Mouse (Mus musculus) thymus, postnatal 0 days (tissue): ENCODE results near the gene P2ry12. TPM values are rescaled to one million over a fixed set of nuclear protein-coding genes. Genes with fewer than 3 reads are reported as not detected.

Source experiments
- DNase-seq: peaks from one replicate; pipeline ENCODE4 v3.0.0-alpha.2; 2015; ENCODE audit warnings: low spot score
- polyA plus RNA-seq: library from polyadenylated mRNA; unstranded; fragments of >200 nt; fragmentation: Nextera tagmentation; extraction: Ambion mirVana; gene quantifications from 2 replicates; pipeline ENCODE4 v1.2.1, GENCODE M21; 2015

Gene P2ry12
- polyA plus RNA-seq = 3.4 and 4.1 TPM in 2 replicates

DNA sequence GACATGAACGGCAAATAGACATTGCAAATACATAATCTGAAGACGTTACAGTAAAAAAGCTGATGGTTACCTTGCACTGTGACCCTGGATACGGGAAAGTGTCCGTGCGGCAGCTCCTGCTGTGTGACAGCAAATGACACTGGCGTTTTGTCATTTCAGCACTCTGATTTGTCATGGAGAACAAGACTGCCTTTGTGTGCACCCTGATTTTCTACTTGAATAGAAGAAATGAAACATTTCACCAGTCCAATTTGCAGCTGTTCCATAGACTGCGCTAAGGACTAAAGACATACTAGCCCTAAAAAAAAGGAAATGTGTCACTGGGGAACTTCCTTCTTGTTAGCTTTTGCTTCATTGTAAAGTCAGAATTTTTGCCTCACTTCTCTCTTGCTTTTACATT lies at the start of gene P2ry12:
Gene P2ry12, minus strand, starts transcription at position 168 of the 400 bp plus-strand sequence.
- no peak for DNase-seq

DNA sequence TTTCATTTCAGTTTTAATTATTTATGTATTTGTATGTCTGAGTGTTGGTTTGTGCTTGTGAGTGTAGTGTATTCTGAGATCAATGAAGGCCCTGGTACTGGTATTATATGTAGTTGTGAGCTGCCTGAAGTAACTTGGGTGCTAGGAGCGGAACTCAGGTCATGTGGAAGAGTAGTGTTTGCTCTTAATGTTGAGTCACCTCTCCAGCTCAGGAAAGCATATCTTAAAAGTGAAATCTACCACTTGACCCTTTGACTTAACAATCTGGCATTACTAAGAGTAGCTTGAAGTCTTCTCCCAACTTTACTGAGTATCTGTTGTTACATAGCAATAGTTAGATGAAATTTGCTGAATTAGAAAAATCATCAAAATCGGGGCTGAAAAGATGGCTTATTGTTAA lies 42.8 kb upstream of the P2ry12 start:
- DNase-seq = no peak

DNA sequence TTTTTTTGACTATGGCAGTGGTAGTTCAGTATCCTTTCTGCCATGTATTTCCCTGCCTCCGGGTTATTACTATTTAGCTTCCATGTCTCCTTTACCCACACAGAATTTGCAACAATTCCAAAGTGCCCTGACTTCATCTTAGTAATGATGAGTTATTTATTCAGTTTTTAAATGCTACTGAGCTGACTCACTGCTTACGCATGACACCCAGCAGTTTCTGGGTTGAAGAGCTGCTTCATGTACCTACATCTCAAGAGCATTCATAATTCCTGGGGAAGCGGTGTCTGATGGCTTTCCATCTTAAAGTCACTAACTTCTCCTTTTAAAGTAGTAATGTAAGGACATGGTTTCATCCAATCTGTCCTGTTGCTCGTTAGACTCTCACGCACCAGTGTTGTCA lies 42.3 kb upstream of the P2ry12 start:
- DNase-seq = no peak

DNA sequence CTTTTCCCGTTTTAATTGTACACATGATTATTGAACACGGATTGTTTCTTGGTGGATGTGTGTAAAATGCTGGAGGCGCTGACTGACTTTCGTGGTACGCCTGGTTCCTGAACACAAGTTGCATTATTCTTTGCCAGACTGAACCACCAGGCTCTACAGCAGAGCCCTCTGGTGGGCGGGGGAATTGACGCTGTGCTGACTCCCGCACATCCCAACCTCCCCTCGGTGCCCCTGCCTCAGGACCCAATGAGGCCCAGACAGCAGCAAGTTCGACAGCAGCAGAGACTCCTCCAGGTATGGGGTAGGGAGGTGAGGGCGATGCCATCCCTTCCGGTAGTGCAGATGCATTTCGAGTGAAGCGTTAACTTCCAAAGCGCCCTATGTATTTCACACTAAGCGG lies 35.0 kb upstream of the P2ry12 start:
- no peak for DNase-seq

DNA sequence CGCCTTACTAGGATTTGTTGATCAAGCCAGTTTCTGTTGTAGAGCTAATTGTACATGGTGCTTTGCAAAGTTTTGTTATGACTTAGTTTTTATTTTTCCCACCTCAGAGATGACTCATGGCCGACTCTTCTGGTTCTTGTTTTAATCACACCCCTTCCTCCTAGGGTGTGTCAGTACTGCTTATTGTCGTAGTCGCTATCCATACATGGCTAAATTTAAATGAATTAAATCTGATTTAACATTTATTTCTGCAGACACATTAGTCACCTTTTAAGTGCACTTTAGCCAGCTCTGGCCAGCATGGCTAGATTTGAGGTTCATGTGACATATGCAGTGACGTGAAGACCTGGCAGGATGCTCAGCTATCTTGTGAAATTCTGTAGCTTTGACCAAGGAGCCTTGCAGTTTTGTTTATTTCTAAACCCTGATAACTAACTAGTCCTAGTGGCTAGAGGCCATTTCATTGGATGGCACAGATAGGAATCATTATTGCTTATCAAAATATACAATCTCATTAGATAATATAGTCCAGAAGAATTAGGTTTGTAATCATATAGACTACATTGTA lies 34.0 kb upstream of the P2ry12 start:
- no peak for DNase-seq

DNA sequence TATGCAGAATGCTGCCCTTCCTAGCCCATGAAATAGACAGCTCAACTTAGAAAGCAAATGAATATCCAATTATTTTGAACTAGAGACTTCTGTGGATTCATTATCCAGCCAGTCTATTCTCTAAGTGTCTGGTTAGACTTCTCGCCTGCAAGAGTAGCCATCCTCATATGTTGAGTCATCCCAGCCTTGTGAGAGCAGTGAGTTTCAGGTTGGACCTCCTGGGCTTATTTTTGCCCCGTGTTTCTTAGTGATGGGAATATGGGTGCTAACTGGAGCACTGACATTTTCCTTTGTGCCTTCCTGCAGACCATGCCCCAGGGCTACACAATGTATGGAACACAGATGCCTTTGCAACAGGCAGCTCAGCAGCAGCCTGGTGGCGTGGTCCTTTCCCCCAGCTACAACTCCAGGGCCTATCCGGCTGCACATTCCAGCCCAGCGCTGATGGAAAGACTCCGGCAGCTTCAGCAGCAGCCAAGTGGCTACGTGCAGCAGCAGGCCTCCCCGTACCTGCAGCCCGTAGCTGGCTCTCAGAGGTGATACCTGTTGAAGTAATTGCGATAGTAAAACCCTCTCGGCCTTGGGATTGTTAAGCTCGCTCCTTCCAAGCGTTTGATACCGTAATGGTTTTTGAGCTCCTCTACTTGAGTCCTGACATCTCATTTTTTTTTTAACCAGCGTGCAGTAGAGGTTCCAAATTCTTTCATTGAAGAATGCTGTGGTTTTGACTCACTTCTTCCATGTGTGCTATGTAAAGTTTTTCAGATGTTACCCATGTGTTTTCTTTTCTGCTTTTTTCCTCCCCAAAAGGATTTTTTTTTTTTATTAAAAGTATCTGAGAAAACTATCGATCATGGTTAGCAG lies 33.3 kb upstream of the P2ry12 start:
- DNase-seq = no peak

DNA sequence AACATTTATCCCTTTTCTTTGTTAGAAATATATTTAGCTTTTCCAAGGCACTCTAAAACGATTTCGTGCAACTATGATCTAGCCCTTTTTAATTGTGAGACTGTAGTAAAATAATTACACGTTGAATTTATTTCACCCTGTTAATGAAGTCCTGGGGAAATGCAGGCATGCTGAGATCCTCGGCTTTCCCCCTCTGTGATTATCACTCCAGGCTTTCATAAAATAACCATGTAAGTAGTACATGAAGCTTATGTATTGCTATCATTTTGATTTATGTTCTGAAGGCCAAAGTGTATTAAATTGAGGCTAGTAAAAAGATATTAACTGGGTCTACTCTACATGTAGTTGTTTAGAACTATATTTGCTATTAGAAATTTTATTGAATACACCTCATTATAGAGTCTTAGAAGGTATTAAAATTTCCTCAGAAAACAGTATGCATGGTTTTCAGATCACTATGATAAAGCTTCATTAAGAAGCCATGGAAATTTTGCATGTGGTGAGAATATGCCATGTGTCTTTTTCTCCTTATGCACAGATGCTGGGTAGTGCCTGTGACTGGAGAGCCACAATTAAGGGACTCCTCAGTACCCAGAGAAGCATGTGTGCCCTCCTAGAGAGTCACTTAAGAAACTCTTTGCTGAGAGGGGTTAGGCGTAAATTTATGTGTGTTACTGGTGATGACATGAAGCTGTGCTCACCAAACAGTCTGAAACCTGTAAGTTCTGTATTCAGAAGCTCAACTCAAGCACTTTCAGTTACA lies 30.9 kb upstream of the P2ry12 start:
- DNase-seq = no peak

DNA sequence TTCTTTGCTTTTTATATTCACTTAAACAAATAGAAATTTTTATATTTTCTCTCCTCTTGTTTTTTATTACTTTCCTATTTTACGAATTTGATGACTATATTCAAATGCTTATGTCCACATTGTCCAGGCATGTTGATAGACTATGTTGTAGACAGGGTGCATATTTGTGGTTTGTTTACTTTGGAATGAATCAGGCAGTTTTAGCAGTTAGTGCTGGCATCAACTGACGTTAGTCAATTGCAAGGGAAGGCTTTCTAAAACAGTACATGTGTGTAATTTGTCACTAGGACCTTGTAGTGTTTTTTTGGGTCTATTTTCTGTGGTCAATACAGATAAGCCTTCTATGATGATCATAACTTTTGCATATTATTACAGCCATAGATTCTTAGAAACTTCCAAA lies 27.9 kb upstream of the P2ry12 start:
- DNase-seq = no peak

DNA sequence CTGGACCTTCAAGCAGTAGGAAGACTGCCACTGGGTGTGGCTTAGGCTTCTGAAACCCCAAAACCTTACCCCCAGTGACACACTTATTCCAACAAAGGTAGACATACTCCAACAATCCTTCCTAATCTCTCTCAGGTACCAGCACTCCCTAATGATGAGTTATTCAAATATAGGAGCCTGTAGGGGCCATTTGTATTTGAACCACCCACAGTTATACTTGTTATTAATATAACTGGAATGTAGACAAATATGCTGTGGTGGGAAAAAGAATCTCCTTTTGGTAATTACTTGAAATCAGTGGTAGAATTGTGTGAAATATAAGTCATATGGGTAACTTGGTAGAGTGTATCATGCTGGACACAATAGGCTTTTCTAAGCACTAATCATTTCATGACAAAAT lies 15.9 kb upstream of the P2ry12 start:
- DNase-seq = no peak

DNA sequence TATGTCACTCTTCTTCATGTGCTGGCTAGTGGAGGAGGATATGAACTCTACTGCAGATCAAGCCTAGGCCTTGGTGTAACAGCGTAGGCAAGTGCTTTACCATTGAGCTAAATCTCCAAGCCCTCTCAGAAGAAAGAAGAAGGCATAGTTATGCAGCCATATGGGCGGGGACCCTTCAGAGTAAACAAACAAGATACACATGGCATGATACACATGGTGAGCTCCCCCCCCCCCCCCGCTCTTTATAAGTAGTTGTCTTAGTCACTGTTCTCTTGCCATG lies 15.5 kb upstream of the P2ry12 start:
- no peak for DNase-seq

DNA sequence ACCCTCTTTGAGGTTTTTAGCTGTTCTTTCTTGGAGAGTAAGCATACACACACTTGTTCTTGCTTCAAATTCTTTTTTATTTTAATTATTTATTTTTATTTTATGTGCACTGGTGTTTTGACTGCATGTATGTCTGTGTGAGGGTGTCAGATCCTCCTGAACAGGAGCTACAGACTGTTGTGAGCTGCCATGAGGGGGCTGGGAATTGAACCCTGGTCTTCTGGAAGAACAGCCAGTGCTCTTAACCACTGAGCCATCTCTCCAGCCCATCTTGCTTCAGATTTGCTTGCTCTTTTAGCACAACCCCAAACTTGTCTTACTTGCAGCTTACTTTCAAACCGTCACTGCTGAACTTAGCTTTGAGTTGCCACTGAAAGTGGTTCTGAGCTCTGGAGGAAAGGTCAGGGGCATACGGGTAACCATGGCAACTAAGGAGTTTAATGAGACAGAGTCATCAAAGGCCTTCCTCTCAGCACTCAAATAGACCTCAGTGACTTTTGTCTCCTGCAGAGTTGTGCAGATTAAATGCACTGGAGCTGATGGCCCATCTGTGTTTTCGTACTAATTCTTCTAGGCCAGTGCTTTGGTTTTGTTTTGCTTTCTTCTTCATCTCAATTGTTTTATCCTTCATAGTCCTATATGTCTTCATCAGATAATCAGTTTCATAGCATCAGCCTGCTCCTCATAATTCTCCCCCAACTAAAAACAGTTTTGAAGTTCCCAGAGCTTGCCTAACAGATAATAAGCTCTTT lies 15.0 kb upstream of the P2ry12 start:
- no peak for DNase-seq

DNA sequence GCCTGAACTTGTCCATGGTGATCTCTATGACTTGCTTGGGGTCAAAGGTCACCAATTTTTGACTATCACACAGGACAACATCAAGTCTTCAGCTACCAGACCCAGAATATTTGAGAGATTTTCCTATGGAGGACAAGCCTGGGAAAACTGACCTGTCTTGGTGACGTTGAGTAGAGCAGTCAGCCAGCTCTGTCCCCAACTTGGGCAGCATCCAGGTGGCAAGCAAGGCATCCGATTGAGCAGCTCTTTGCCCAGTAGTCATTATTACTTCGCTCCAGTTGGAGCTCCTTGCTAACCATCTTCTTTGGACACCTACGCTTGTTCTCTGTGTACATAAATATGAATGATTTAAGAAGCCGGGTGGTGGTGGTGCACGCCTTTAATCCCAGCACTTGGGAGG lies 8.1 kb upstream of the P2ry12 start:
- no peak for DNase-seq

DNA sequence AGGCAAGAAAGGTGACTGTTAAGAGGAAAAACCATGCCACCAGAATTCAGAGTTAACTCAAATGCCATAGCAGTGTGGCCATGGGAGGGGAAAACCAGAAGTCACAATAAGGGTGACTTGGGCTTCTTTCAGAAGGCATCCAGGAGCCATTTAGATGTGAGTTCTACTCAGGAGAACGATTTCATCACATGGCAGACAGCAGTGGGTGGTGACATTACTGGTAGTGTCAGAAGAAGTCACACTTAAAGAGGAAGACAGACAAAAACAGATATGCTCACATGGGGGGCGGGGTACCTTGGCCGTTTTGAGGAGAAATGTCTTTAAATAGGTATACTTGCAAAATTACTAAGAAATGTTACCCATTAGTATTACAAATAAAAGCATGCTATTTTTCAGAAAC lies 1.3 kb upstream of the P2ry12 start:
- no peak for DNase-seq

DNA sequence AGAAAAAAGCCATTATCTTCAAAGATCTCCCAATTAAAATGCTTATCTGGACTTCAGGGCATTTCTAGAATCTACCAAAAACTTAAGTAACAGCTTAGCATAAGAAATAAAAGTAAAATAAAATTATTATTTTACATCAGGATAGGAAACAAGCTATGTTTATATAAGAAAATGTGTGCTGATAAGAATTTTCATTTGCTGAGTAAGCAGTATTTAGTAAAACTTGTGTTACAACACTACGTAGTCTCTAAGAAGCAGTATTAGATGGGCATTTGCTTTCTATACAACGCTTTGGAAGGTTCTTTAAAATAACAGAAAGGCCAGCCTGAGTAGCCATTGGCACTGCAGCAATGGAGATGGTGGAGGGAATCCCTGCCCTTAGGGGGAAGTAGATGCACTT lies 746 bp upstream of the P2ry12 start:
- DNase-seq = no peak

DNA sequence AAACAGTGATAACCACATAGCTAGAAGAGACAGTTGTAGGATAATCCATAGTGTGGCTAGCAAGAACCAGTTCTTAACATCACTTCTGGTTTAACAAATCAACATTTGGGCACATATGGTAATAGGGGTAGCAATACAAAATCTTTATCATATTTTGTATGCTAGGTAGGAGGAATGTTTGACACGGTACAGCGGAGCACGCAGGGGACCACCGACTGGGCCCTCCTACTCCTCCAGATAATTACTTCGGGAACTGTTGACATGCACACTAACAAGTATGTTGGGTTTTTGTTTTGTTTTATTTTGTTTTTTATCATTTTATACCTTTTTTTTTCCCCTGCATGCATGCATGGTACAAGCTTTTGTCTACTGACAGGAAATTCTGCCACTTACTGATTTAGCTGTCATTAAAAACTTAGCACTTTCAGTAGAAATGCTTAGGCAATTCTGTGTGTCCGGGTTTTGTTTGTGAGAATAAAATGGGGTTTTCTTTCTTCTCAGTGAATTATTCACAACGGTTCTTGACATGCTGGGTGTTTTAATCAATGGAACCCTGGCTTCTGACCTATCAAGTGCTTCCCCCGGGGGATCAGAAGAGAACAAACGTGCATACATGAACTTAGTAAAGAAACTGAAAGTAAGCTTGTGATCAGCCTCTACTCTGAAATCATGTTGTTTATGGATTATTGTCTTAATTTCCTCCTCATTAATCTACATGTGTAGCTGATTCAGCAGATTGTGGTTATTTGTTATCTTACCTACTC lies 780 bp downstream of the P2ry12 start:
- DNase-seq = peak; percentile 48

DNA sequence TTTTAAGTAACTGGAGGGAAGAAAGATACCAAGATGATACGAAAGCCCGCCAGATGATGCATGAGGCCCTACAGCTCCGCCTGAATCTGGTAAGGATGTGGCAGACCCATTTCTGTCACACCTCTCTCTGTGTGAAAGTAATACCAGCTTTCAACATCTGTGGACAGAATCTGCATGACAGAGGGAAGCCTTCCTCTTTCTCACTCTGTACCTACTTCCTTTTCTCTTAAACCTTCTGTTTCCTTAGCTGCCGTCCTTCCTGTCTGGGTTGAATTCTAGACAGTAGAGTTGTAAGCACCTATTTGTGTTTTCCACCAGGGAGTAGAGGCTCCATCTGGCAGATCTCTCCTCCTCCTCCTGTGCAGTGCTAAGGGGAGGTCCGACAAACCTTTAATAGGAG lies 1.9 kb downstream of the P2ry12 start:
- peak; percentile 76 for DNase-seq

DNA sequence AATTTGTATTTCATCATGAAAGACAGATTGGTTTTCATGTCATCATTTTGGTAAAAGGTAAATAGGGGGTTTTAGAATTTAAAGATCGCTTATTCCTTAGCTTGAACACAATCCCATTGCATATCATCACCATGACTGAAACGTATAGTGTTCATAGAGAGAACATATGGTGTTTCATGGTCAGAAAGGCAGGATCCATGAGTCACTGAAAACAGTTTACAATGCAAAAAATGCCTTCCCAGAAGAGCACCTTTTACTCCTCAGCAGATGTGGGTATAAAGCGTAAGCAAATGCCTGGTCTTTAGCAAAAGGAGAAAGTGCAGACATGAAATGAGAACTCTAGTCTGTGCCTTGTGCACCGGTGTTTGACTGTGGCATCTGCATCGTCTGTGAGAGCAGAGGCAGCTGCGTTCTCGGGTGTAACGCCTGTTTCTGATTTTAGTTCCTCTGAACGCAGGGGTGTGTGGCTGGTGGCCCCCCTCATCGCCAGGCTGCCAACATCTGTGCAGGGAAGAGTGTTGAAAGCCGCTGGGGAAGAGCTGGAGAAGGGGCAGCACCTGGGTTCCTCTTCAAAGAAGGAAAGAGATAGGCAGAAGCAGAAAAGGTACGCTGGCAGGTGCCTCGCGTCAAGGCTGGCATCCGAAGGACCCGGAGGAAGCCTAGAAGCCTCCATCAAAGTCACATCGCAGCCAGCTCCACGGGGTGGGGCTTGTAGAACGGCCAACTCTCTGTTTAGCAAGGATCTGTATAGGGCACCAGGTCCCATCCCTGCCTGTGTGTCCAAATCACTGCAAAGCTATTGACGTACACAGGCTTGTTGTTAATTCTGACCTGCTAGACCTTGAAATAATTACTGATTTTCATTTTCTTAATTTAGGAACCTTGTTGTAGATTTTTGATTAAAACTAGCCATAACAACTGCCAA lies 4.7 kb downstream of the P2ry12 start:
- DNase-seq = peak; percentile 86

DNA sequence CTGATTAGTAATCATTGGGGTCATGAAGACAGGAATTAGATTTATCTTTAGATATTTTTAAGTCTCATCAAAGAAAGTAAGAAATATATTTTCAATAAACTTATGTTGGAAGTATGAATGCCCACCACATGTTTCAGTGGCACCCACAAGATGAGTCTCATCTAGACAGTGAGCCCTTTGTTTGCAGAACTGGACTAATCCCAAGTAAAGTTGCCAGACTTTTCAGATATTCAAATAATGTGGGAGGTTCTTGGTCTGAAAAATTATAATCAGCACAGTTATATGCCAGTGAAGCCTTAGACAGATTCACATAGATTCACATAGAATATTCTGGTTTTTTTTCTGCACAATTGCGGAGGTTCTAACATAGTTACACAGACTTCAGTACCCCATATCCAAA lies 12.2 kb downstream of the P2ry12 start:
- no peak for DNase-seq

DNA sequence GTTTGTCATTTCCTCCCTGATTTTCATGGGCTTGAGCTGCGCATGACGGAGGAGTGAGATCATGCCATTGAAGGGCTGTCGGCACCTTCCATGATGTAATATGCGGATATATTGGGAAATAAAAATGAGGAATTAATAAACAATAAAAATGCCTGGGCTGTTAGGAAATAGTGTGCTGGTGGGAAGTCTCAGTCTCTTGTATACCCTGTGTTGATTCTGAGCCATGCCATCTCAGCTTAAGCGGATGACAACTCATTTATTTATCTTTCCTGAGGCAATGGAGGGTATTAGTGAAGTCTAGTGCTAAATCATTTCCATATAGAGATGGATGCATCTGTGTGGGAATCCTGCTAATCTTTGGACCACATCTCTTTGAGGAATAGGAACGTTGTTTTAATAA lies 14.6 kb downstream of the P2ry12 start:
- DNase-seq = no peak

DNA sequence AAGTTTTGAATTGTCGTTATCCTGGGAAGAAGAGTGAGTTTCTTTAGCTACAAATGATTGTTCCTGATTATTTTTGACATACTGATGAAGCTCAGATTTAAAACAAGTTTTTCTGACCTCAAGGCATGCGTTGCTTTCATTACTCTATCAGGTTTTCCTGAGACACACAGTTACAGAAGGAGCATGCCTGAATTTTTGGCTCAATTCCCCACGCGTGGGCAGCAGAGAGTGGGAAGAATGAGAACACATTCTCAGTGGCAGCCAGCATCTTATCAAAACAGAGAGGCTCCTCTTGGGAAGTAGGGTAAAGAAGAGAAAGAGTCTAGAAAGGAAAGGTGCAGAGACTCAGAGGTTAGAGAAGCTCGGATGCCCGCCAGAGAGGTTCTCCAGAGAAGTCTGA lies 19.3 kb downstream of the P2ry12 start:
- DNase-seq = no peak
